Mouse (Mus musculus): Measurements from ENCODE around the gene Esyt1. TPM values are rescaled to one million over a fixed set of nuclear protein-coding genes. Genes with fewer than 3 reads are reported as not detected.
"Not testable (repeated sequence)": the region's sequence is repeated elsewhere in the genome, so short reads cannot be mapped to it uniquely, and the experiment has no call there.

The Esyt1 gene
- polyA plus RNA-seq, 1 experiment from 2014 or later = 24.4 TPM

DNA sequence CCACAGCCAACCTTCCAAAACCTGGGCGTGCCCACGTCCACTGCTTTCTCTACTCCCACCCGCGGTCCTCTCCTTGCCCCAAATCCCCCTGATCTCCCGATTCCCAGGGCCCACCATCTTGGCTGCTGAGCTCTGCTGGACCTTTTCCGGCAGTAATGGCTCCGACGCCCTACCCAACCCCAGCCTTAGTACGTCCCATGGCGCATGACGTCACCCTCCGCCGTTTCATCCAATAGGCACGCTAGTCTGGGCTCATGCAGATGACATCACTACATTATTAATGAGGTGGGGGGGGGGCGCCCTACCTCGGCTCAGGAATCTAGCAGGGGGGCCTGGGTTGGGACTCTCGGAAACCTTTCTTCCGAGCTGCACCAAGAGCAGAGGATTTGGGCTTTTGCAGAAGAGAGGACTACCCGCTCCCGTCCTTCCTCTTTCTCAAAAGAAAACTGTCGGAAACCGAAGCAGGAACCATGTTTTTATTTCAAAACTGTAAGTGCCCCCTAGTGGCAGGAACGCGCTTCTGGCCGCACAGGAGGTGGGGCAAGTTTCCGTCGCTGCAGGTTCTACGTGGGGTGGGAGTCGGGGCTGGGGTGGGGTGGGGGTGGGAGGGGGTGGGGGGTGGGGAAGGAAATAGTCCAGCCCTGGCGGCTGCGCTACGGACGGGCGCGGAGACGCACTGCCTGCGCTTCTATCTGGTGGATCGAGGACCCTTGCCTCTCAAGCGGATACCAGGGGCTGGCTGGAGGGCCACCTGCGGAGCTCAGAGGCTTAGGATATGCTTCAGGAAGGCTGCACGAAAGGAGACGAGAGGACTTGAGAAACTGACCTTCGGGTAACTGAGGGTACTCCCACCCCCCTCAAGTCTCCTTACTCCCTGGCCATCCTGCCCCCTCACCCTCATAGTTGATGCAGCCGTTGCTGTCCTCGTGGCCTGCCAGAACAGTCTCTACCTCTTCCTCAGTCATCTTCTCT lies 31.7 kb downstream of the Esyt1 start, which contains the start of gene Myl6:
Myl6 (minus strand) TSS at position 451 of the 972 bp plus-strand sequence.
- Histone ChIP-seq H3K4me3 (ENCODE audit: low read length) (peak within 1 kb of the TSS; percentile 87), H3K27me3 (replicated peaks; ENCODE audit: control insufficient read depth, insufficient read depth, low read length) (no peaks in the 10 kb centered on the region), H3K4me1 (ENCODE audit: control insufficient read depth, insufficient read depth, low read length) (peaks cover 33% of the 10 kb centered on the region), H3K9ac (ENCODE audit: low read depth, low read length) (peak within 1 kb of the TSS; percentile 95), H3K36me3 (ENCODE audit: control insufficient read depth, insufficient read depth, low read length) (peaks cover 6% of the 10 kb centered on the region; the same call in 1 of the 2 replicates), H3K9me3 (ENCODE audit: control insufficient read depth, low read length) (no peaks in the 10 kb centered on the region), H3K4me2 (ENCODE audit: low read depth, low read length) (peak within 1 kb of the TSS; percentile 89), H3K27ac (ENCODE audit: low read length) (peak within 1 kb of the TSS; percentile 98)
- ATAC-seq = peak; percentile 90
- under 1% methylated on average over 45 of the region's 45 CpGs for WGBS

DNA sequence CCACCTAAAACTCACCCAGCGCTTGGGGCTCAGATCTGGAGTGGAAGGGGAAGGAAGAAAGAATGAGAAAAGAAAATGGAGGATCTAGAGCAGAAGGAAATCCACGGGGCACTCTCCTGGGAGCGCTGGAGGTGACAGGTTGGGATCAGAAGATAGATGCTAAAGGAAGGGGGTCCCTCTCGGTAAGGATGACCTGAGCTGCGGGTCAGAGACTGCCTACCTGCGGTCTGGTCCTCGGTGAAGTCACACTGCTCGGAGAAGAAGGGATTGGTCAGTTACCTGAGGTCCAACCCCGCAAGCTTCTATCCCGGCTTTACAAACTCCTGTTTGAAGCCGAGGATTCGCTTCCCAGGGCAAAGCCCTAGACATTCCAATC lies 32.4 kb downstream of the Esyt1 start:
- H3K27ac ChIP-seq (ENCODE audit: low read length) = peak overlapping the region; percentile 98

DNA sequence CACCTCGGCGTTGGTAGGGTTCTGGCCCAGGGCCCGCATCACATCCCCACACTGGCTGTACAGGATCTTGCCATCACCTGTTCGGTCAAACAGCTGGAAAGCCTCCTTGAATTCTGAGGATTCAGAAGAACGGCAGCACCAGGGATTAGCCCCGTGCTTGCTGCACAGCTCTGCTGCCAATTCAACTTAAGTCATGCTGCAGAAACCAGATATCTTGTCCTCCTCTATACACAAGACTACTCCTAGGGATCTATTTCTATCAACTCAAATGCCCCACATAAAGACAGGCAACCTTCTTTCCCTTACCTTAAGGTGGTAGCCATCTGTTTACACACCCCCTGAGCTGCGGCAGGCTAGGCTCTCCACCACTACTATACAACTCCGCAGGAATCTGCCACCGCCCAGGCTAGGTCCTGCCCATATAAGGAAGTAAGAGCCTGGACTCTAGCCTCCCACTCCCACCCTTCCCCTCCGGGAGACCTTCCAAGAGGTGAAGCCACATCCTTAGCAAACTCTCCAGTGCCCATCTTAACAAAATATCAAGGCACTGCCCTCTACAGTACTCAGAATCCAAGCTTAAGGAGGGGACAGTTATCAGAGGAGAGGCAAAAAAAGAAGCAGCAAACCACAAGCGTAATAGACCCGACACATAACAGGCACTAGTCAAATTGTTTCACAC lies 32.9 kb downstream of the Esyt1 start:
- Histone ChIP-seq H3K36me3 (ENCODE audit: control insufficient read depth, insufficient read depth, low read length) (peaks cover 12% of the 10 kb centered on the region), H3K4me2 (ENCODE audit: low read depth, low read length) (peak overlapping the region; percentile 78), H3K4me1 (ENCODE audit: control insufficient read depth, insufficient read depth, low read length) (peaks cover 28% of the 10 kb centered on the region), H3K27ac (ENCODE audit: low read length) (peak overlapping the region; percentile 98), H3K4me3 (ENCODE audit: low read length) (peak overlapping the region; percentile 87), H3K27me3 (replicated peaks; ENCODE audit: control insufficient read depth, insufficient read depth, low read length) (no peaks in the 10 kb centered on the region), H3K9me3 (ENCODE audit: control insufficient read depth, low read length) (no peaks in the 10 kb centered on the region), H3K9ac (ENCODE audit: low read depth, low read length) (peak overlapping the region; percentile 95)
- WGBS = 13% methylated on average over 12 of the region's 12 CpGs
- ATAC-seq = peak; percentile 73

More for the DNA sequence above, 32.4 kb downstream of the Esyt1 start:
- H3K36me3 ChIP-seq (ENCODE audit: control insufficient read depth, insufficient read depth, low read length) = peaks cover 8% of the 10 kb centered on the region; the same call in 1 of the 2 replicates
- ATAC-seq = peak; percentile 29
- peaks cover 32% of the 10 kb centered on the region for H3K4me1 ChIP-seq (ENCODE audit: control insufficient read depth, insufficient read depth, low read length)
- H3K4me2 ChIP-seq (ENCODE audit: low read depth, low read length) = peak overlapping the region; percentile 78
- no peaks in the 10 kb centered on the region for H3K9me3 ChIP-seq (ENCODE audit: control insufficient read depth, low read length)
- WGBS = under 1% methylated on average over 12 of the region's 12 CpGs
- H3K27me3 ChIP-seq (replicated peaks; ENCODE audit: control insufficient read depth, insufficient read depth, low read length) = no peaks in the 10 kb centered on the region
- H3K9ac ChIP-seq (ENCODE audit: low read depth, low read length) = peak overlapping the region; percentile 95
- peak overlapping the region; percentile 87 for H3K4me3 ChIP-seq (ENCODE audit: low read length)

GRCm38 (mm10) chr10:128492051-128492450 lies 33.6 kb downstream of the Esyt1 start:
- peak overlapping the region; percentile 95 for H3K9ac ChIP-seq (ENCODE audit: low read depth, low read length)
- not testable (repeated sequence) for ATAC-seq; H3K27me3 ChIP-seq (replicated peaks; ENCODE audit: control insufficient read depth, insufficient read depth, low read length); H3K9me3 ChIP-seq (ENCODE audit: control insufficient read depth, low read length)
- peaks cover 28% of the 10 kb centered on the region for H3K4me1 ChIP-seq (ENCODE audit: control insufficient read depth, insufficient read depth, low read length)
- H3K4me3 ChIP-seq (ENCODE audit: low read length) = peak overlapping the region; percentile 87
- peak overlapping the region; percentile 98 for H3K27ac ChIP-seq (ENCODE audit: low read length)
- WGBS = 32% methylated on average over 8 of the region's 8 CpGs
- peak overlapping the region; percentile 78 for H3K4me2 ChIP-seq (ENCODE audit: low read depth, low read length)
- H3K36me3 ChIP-seq (ENCODE audit: control insufficient read depth, insufficient read depth, low read length) = peaks cover 18% of the 10 kb centered on the region

GRCm38 (mm10) chr10:128491495-128491894 lies 34.2 kb downstream of the Esyt1 start:
- WGBS = 21% methylated on average over 6 of the region's 6 CpGs
- Histone ChIP-seq H3K27me3 (replicated peaks; ENCODE audit: control insufficient read depth, insufficient read depth, low read length) (no peaks in the 10 kb centered on the region), H3K4me3 (ENCODE audit: low read length) (peak overlapping the region; percentile 87), H3K4me1 (ENCODE audit: control insufficient read depth, insufficient read depth, low read length) (peaks cover 28% of the 10 kb centered on the region), H3K4me2 (ENCODE audit: low read depth, low read length) (peak overlapping the region; percentile 78), H3K9me3 (ENCODE audit: control insufficient read depth, low read length) (no peaks in the 10 kb centered on the region), H3K36me3 (ENCODE audit: control insufficient read depth, insufficient read depth, low read length) (peaks cover 21% of the 10 kb centered on the region), H3K27ac (ENCODE audit: low read length) (peak overlapping the region; percentile 98), H3K9ac (ENCODE audit: low read depth, low read length) (peak overlapping the region; percentile 95)
- ATAC-seq = no peak

DNA sequence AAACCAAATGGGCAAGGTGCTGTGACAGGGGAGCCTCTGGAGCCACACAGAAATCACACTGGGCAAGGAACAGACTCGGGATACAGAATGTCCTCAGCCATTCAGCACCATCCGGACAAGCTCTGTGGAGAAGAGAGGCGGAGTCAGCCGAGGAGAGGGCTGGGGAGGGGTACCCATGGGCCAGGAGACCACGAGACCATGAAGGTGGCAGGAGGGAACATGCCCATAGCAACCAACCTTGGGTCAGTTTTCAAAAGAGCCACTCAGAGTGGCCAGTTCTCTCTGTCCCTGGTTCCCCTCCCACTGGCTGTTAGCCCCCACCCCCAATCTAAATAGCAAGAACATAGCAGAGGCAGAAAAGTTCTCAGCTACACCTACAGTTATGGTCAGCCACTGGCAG lies 34.8 kb downstream of the Esyt1 start:
- Histone ChIP-seq H3K27ac (ENCODE audit: low read length) (peak overlapping the region; percentile 98), H3K9ac (ENCODE audit: low read depth, low read length) (peak overlapping the region; percentile 95; the same call in 1 of the 2 replicates), H3K4me3 (ENCODE audit: low read length) (peak overlapping the region; percentile 87), H3K4me2 (ENCODE audit: low read depth, low read length) (peak overlapping the region; percentile 78), H3K4me1 (ENCODE audit: control insufficient read depth, insufficient read depth, low read length) (peaks cover 28% of the 10 kb centered on the region), H3K36me3 (ENCODE audit: control insufficient read depth, insufficient read depth, low read length) (peaks cover 21% of the 10 kb centered on the region), H3K27me3 (replicated peaks; ENCODE audit: control insufficient read depth, insufficient read depth, low read length) (no peaks in the 10 kb centered on the region), H3K9me3 (ENCODE audit: control insufficient read depth, low read length) (no peaks in the 10 kb centered on the region)
- ATAC-seq = no peak
- 25% methylated on average over 5 of the region's 5 CpGs for WGBS

DNA sequence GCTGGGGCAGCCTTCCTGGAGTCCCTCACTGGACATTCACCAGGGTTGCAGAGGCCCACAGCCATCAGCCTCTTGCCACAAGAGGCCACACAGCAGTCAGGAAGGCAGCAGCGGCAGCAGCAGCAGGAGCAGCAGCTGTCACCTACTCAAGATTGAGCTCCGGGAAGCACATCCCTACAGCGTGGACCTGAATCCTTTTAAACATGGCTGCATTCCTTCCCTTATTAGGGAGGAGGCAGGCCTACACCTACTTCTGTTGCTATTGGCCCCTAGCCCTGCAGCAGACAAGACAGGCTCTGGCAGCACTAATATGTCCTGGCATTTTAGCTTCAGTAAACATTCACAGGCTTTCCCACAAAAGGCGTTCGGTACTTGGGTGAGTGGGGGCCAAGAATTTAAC lies 35.4 kb downstream of the Esyt1 start:
- 35% methylated on average over 5 of the region's 5 CpGs for WGBS
- H3K9me3 ChIP-seq (ENCODE audit: control insufficient read depth, low read length) = no peaks in the 10 kb centered on the region
- H3K4me3 ChIP-seq (ENCODE audit: low read length) = 0 out of 2 replicates have a peak overlapping the region, but pooled peaks have one; percentile 9
- no peak overlapping the region for H3K4me2 ChIP-seq (ENCODE audit: low read depth, low read length)
- H3K27ac ChIP-seq (ENCODE audit: low read length) = peak overlapping the region; percentile 98
- peaks cover 28% of the 10 kb centered on the region for H3K4me1 ChIP-seq (ENCODE audit: control insufficient read depth, insufficient read depth, low read length)
- H3K27me3 ChIP-seq (replicated peaks; ENCODE audit: control insufficient read depth, insufficient read depth, low read length) = no peaks in the 10 kb centered on the region
- no peak for ATAC-seq
- peaks cover 25% of the 10 kb centered on the region for H3K36me3 ChIP-seq (ENCODE audit: control insufficient read depth, insufficient read depth, low read length)
- no peak overlapping the region; the same call in 1 of the 2 replicates for H3K9ac ChIP-seq (ENCODE audit: low read depth, low read length)

- peak overlapping the region; percentile 98 for H3K27ac ChIP-seq (ENCODE audit: low read length)
- 40% methylated on average over 4 of the region's 4 CpGs for WGBS
- no peak for ATAC-seq
These were observed 35.9 kb downstream of the Esyt1 start for GRCm38 (mm10) chr10:128489785-128490184.

DNA sequence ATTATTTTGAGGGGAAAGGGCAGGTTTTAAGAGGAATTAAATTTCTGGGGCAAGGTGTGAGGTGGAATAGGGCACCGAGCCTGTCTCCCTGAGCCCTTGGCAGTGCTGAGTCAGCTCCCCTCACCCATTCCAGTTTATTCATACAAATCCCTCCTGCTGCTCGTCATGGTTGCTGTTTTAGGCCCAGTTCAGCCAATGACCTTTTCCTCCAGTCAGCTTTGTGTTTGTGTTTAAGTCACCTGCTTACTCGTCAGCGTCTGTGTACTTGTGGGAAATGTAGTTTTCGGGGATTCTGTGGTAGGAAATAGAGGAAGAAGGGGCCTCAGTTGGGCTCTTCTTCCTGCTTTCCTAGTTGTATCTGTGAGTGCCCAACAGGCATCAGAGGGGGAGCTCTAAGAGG lies 36.3 kb downstream of the Esyt1 start:
- peak overlapping the region; percentile 98 for H3K27ac ChIP-seq (ENCODE audit: low read length)
- H3K36me3 ChIP-seq (ENCODE audit: control insufficient read depth, insufficient read depth, low read length) = peaks cover 26% of the 10 kb centered on the region
- ATAC-seq = no peak
- H3K9ac ChIP-seq (ENCODE audit: low read depth, low read length) = peak overlapping the region; percentile 27; the same call in 1 of the 2 replicates
- H3K4me1 ChIP-seq (ENCODE audit: control insufficient read depth, insufficient read depth, low read length) = peaks cover 22% of the 10 kb centered on the region
- H3K27me3 ChIP-seq (replicated peaks; ENCODE audit: control insufficient read depth, insufficient read depth, low read length) = no peaks in the 10 kb centered on the region
- H3K9me3 ChIP-seq (ENCODE audit: control insufficient read depth, low read length) = no peaks in the 10 kb centered on the region
- H3K4me3 ChIP-seq (ENCODE audit: low read length) = no peak overlapping the region
- no peak overlapping the region for H3K4me2 ChIP-seq (ENCODE audit: low read depth, low read length)
- WGBS = 49% methylated on average over 5 of the region's 5 CpGs

More at GRCm38 (mm10) chr10:128489785-128490184, 35.9 kb downstream of the Esyt1 start:
- Histone ChIP-seq H3K9ac (ENCODE audit: low read depth, low read length) (peak overlapping the region; percentile 27; the same call in 1 of the 2 replicates), H3K4me1 (ENCODE audit: control insufficient read depth, insufficient read depth, low read length) (peaks cover 25% of the 10 kb centered on the region), H3K27me3 (replicated peaks; ENCODE audit: control insufficient read depth, insufficient read depth, low read length) (no peaks in the 10 kb centered on the region), H3K9me3 (ENCODE audit: control insufficient read depth, low read length) (no peaks in the 10 kb centered on the region), H3K4me3 (ENCODE audit: low read length) (peak overlapping the region; percentile 9; the same call in 1 of the 2 replicates), H3K36me3 (ENCODE audit: control insufficient read depth, insufficient read depth, low read length) (peaks cover 25% of the 10 kb centered on the region), H3K4me2 (ENCODE audit: low read depth, low read length) (no peak overlapping the region)
